Mouse (Mus musculus) hindbrain, embryonic 10.5 days (tissue): Measurements from ENCODE around the gene Olfr923. TPM values are rescaled to one million over a fixed set of nuclear protein-coding genes. Genes with fewer than 3 reads are reported as not detected.
"Not testable (repeated sequence)": the region's sequence is repeated elsewhere in the genome, so short reads cannot be mapped to it uniquely, and the experiment has no call there.

Experiments used
- DNase-seq: peaks from one replicate; pipeline ENCODE4 v3.0.0-alpha.2; 2017; ENCODE audit warnings: low spot score
- H3K27ac ChIP-seq: fragments of 300-500 bp; sonication (generic); 2 replicates; pipeline ENCODE4 v1.5.1; 2016; ENCODE audit warnings: mild to moderate bottlenecking, moderate library complexity
- H3K27me3 ChIP-seq: fragments of 300-500 bp; sonication (generic); 2 replicates; pipeline ENCODE4 v1.6.1; 2016; ENCODE audit warnings: mild to moderate bottlenecking; ENCODE audit not compliant: poor library complexity, insufficient read depth, severe bottlenecking
- H3K36me3 ChIP-seq: fragments of 300-500 bp; sonication (generic); 2 replicates; pipeline ENCODE4 v1.6.1; 2016; ENCODE audit warnings: mild to moderate bottlenecking, moderate library complexity
- H3K4me1 ChIP-seq: fragments of 300-500 bp; sonication (generic); replicated peaks from 2 replicates; pipeline ENCODE4 v1.6.1; 2016; ENCODE audit warnings: mild to moderate bottlenecking
- H3K4me3 ChIP-seq: fragments of 300-500 bp; sonication (generic); 2 replicates; pipeline ENCODE4 v1.5.1; 2016; ENCODE audit warnings: mild to moderate bottlenecking, moderate library complexity
- H3K9me3 ChIP-seq: fragments of 300-500 bp; sonication (generic); 2 replicates; pipeline ENCODE4 v1.6.1; 2016; ENCODE audit warnings: mild to moderate bottlenecking, moderate library complexity
- WGBS: fragments of 180-500 bp; shearing (Covaris S2); methylation state at CpG from one replicate; pipeline ENCODE4 v1.1.7; 2016; 5-methylcytosine and 5-hydroxymethylcytosine counted together
- polyA plus RNA-seq: library from polyadenylated mRNA; unstranded; fragments of >200 nt; fragmentation: Nextera tagmentation; extraction: Ambion mirVana; gene quantifications from 2 replicates; pipeline ENCODE4 v1.2.1, GENCODE M21; 2016

The Olfr923 gene
- not detected in 2 replicates for polyA plus RNA-seq

DNA sequence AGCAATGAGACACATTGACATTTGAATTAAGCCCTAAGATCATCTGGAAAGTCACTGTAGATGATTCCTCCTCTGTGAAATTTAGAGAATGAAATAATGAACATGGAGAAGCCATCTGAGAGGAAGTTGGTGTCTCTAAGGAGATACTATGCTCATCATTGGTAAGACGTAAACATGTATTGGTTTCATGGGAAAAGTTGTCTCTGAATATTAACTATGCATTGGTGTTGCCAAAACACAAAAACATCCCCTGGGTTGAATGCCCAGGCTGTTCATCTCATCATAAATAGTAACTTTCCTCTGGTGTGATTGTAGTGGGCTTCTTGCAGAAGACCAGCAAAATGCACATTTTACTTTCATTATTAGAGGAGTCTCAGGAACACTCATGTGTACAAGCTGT is at the start of gene Olfr923:
Gene Olfr923, plus strand, starts transcription at position 301 of the 400 bp plus-strand sequence.
- DNase-seq = no peak
- no peaks in the 10 kb centered on the region for H3K27me3 ChIP-seq
- 94% methylated on average over 1 of the region's 1 CpGs for WGBS
- no peak within 1 kb of the TSS for H3K27ac ChIP-seq
- H3K9me3 ChIP-seq = no peaks in the 10 kb centered on the region
- H3K4me1 ChIP-seq = no peaks in the 10 kb centered on the region
- no peaks in the 10 kb centered on the region for H3K36me3 ChIP-seq
- no peak within 1 kb of the TSS for H3K4me3 ChIP-seq

DNA sequence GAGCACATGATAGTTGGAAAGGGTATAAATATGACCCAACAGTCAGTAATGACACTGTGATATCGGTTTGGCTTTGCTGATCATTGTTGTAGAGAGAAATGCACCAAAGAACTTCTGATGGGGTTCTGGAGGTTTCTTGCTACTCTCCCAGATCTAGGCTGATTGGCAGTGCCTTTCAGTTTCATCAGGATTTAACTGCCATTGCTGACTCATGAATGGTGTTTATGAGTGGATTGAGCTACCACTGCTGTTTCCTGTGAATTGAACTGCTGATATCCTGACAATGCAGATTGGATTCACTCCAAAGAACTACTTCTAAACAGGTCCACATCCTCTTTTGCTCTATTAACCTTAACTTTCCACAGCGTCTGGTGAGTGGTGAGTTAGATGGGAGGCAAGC is 33.7 kb upstream of the Olfr923 start:
- H3K36me3 ChIP-seq = no peaks in the 10 kb centered on the region
- H3K27me3 ChIP-seq = no peaks in the 10 kb centered on the region
- no peak overlapping the region for H3K4me3 ChIP-seq

DNA sequence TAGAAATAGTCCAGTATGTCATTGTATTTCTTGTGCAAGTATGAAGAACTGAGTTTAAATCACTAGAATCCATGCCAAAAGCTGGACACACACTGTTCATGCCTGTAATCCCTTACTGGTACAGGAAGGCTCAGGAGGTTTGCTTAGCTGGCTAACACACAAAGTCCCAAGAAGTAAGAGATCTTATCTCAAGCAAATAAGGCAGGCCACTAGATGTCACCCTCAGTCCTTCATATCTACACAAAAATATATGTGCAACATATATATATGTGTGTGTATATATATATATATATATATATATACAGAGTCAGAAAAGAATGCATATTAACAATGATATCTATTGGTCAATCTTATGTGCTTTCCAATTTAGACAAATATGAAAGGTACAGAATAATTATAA is 20.6 kb upstream of the Olfr923 start:
- Histone ChIP-seq H3K27me3 (no peaks in the 10 kb centered on the region), H3K36me3 (no peaks in the 10 kb centered on the region), H3K4me1 (no peaks in the 10 kb centered on the region), H3K27ac (no peak overlapping the region), H3K4me3 (no peak overlapping the region), H3K9me3 (no peaks in the 10 kb centered on the region)
- DNase-seq = no peak

More for the DNA sequence above, 33.7 kb upstream of the Olfr923 start:
- 87% methylated on average over 2 of the region's 2 CpGs for WGBS
- Histone ChIP-seq H3K4me1 (no peaks in the 10 kb centered on the region), H3K9me3 (no peaks in the 10 kb centered on the region), H3K27ac (no peak overlapping the region)
- DNase-seq = no peak

DNA sequence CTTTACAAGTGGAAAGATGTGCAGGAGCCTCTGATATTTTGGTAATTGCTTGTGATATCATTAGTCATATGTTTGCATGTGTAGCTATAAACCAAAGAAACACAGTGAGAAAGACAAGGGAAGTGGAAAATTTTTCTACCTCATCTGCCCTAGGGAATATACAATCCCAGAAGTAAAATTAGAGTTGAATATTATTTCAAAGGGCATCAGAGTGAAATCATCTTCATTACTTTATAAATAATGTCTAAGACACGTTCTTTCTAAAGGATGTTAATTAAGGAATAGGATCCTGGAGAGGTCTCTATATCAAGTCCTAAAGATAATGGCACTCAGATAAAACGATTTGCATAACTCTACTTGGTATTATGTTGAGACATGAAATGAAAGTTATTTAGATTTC is 12.0 kb upstream of the Olfr923 start, which contains the start of gene Olfr922:
Gene Olfr922, plus strand, starts transcription at position 301 of the 400 bp plus-strand sequence.
- no peak within 1 kb of the TSS for H3K4me3 ChIP-seq
- no peaks in the 10 kb centered on the region for H3K36me3 ChIP-seq
- no peaks in the 10 kb centered on the region for H3K4me1 ChIP-seq
- H3K9me3 ChIP-seq = no peaks in the 10 kb centered on the region
- H3K27me3 ChIP-seq = no peaks in the 10 kb centered on the region
- DNase-seq = no peak
- H3K27ac ChIP-seq = no peak within 1 kb of the TSS
- WGBS = 79% methylated on average over 2 of the region's 2 CpGs

DNA sequence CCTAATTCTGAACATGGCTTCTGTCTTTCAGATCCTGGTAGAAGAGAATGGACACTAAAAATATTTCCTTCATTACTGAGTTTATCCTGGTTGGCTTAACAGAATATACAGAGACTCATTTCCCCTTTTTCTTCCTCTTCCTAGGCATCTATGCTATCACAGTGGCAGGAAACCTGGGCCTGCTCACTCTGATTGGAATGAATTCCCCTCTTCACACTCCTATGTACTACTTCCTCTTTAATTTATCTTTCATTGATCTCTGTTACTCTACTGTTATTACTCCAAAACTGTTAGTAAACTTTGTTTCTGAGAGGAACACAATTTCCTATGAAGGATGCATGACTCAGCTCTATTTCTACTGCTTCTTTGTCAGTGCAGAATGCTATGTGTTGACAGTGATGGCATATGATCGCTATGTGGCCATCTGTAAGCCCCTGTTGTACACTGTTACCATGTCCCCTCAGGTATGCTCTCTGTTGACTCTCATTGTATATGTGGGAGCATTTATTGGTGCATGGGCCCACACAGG is 10.8 kb upstream of the Olfr923 start:
- DNase-seq = no peak
- Histone ChIP-seq H3K9me3 (no peaks in the 10 kb centered on the region), H3K27me3 (no peaks in the 10 kb centered on the region), H3K4me3 (no peak overlapping the region), H3K27ac (no peak overlapping the region), H3K4me1 (no peaks in the 10 kb centered on the region), H3K36me3 (no peaks in the 10 kb centered on the region)
- 91% methylated on average over 1 of the region's 1 CpGs for WGBS

DNA sequence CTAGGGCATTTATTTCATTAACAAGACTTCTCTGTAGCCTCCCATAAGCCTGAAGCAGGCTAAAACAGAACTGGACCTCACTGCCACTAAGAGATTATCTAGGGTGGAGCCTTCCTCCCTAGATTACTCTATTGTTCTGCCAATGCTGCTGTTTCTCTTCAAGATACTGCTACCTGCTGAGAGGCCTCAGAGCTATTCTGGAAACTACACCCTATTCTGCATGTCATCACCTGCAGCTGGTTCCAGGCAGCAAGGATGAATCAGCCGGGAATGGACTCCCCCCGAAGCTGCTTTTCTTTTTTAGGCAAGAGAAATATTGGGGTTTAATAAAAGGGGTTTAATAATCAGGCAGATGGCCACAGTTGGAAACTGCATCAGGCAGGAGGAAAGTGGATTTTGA is 6.7 kb downstream of the Olfr923 start:
- no peaks in the 10 kb centered on the region for H3K36me3 ChIP-seq
- no peak overlapping the region for H3K27ac ChIP-seq
- no peaks in the 10 kb centered on the region for H3K27me3 ChIP-seq
- DNase-seq = no peak
- no peaks in the 10 kb centered on the region for H3K4me1 ChIP-seq
- H3K9me3 ChIP-seq = no peaks in the 10 kb centered on the region
- 84% methylated on average over 2 of the region's 2 CpGs for WGBS
- H3K4me3 ChIP-seq = no peak overlapping the region

DNA sequence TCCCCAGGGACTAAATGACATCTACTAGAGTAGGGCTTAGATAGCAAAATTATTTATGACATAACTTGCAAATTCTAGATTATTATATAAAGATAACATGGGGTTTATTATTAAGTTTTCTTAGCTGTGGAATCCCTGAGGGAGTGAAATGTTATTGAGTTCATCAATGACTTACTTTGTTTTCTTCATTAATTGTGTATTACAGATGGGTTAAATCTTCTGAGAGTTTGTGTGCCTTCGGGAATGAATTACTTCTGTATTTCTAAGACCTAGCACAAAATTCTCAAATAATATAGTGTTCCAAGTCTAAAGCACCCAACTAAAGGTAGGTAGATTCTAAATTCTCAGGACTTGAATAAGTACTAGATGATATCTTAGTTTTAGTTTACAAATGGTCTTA is 17.8 kb downstream of the Olfr923 start, which contains the start of gene Olfr924:
Gene Olfr924, plus strand, starts transcription at position 301 of the 400 bp plus-strand sequence.
- DNase-seq = no peak
- H3K27me3 ChIP-seq = no peaks in the 10 kb centered on the region
- 88% methylated on average over 1 of the region's 1 CpGs for WGBS
- H3K9me3 ChIP-seq = no peaks in the 10 kb centered on the region
- no peak within 1 kb of the TSS for H3K27ac ChIP-seq
- H3K36me3 ChIP-seq = no peaks in the 10 kb centered on the region
- H3K4me3 ChIP-seq = no peak within 1 kb of the TSS
- no peaks in the 10 kb centered on the region for H3K4me1 ChIP-seq

DNA sequence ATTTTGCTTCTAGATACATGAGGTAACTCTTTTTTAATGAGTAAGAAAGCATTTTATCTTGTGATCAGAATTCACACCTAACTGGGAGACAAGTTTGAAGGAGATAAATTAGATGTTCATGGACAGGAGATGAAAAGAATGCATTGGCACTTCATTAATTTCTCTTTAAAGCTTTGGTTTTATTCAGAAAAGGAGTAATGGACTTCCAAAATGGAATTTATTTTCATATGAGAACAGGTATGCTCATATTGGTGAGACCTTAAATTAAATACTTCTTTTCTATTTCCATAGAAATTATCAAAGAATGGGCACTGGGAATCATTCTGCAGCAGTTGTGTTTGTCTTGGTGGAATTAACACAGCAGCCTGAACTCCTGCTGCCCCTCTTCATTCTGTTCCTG is 28.4 kb downstream of the Olfr923 start, which contains the start of gene Olfr26:
Gene Olfr26, plus strand, starts transcription at position 301 of the 400 bp plus-strand sequence.
- DNase-seq = no peak
- H3K36me3 ChIP-seq = no peaks in the 10 kb centered on the region
- H3K4me3 ChIP-seq = no peak within 1 kb of the TSS
- H3K4me1 ChIP-seq = no peaks in the 10 kb centered on the region
- H3K27ac ChIP-seq = no peak within 1 kb of the TSS
- H3K9me3 ChIP-seq = no peaks in the 10 kb centered on the region
- H3K27me3 ChIP-seq = no peaks in the 10 kb centered on the region

DNA sequence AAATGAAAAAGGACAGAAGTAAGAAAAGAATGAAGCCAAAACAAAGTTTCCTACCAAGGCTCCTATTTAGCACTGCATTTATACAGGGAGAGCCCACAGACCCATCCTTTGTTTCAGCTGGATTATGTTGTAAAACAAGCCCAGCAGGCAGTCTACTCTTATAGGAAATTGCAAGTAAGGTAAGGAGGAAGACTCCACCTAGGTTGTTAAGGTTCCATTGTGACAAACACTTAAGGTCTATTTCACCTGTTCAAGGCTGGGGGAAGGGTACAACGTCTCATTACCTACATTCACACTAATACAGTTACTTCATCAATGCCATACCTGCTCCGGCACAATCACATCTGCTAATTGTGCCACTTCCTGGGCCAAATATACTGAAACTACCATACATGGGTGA is 48.5 kb downstream of the Olfr923 start:
- not testable (repeated sequence) for H3K4me3 ChIP-seq, H3K36me3 ChIP-seq, H3K27me3 ChIP-seq, DNase-seq, H3K9me3 ChIP-seq, H3K27ac ChIP-seq, H3K4me1 ChIP-seq
- 59% methylated on average over 2 of the region's 2 CpGs for WGBS

DNA sequence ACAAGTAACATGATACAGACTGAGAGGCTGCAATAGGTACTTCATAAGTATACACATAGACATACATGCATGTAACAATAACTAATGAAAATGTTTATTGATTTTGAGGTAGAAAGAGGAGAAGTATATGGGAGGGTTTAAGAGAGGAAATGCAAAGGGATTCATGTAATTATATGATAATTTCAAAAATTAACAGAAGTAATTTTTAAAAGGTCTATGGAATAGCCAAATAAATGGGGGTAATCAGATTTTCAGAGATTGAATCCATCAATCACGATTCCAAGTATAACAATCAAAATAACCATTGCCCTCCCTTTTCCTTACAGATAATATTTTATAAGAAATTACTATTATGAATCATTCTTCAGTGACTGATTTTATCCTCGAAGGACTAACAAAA is 50.5 kb downstream of the Olfr923 start, which contains the start of gene Olfr926:
Gene Olfr926, plus strand, starts transcription at position 301 of the 400 bp plus-strand sequence.
- Histone ChIP-seq H3K4me3 (no peak within 1 kb of the TSS), H3K27me3 (no peaks in the 10 kb centered on the region), H3K4me1 (no peaks in the 10 kb centered on the region), H3K9me3 (peaks cover 12% of the 10 kb centered on the region), H3K27ac (no peak within 1 kb of the TSS), H3K36me3 (no peaks in the 10 kb centered on the region)
- WGBS = 94% methylated on average over 2 of the region's 2 CpGs
- DNase-seq = no peak

Other genes with a start within 250 kb of the Olfr923 start
- gene Olfr912, start 246.4 kb upstream of the Olfr923 start, polyA plus RNA-seq = not detected in 2 replicates
- gene Olfr913, start 233.8 kb upstream of the Olfr923 start, polyA plus RNA-seq = not detected in 2 replicates
- gene Olfr914, start 221.4 kb upstream of the Olfr923 start, polyA plus RNA-seq = not detected in 2 replicates
- not detected in 2 replicates for gene Olfr916, start 166.7 kb upstream of the Olfr923 start, polyA plus RNA-seq
- not detected in 2 replicates for gene Olfr917, start 160.7 kb upstream of the Olfr923 start, polyA plus RNA-seq
- not detected in 2 replicates for gene Olfr918, start 151.9 kb upstream of the Olfr923 start, polyA plus RNA-seq
- not detected in 2 replicates for gene Olfr919, start 122.9 kb upstream of the Olfr923 start, polyA plus RNA-seq
- 6.3 and 7.5 TPM in 2 replicates for gene Vwa5a, start 108.3 kb upstream of the Olfr923 start, polyA plus RNA-seq
- gene Olfr920, start 74.2 kb upstream of the Olfr923 start, polyA plus RNA-seq = not detected in 2 replicates
- not detected in 2 replicates for gene Olfr921, start 53.5 kb upstream of the Olfr923 start, polyA plus RNA-seq
- gene Olfr922, start 11.9 kb upstream of the Olfr923 start, polyA plus RNA-seq = not detected in 2 replicates
- not detected in 2 replicates for gene Olfr924, start 17.9 kb downstream of the Olfr923 start, polyA plus RNA-seq
- gene Olfr26, start 28.5 kb downstream of the Olfr923 start, polyA plus RNA-seq = not detected in 2 replicates
- gene Olfr926, start 50.6 kb downstream of the Olfr923 start, polyA plus RNA-seq = not detected in 2 replicates
- gene Olfr930, start 103.3 kb downstream of the Olfr923 start, polyA plus RNA-seq = not detected in 2 replicates
- gene Olfr933, start 145.8 kb downstream of the Olfr923 start, polyA plus RNA-seq = not detected in 2 replicates
- not detected in 2 replicates for gene Olfr934, start 161.8 kb downstream of the Olfr923 start, polyA plus RNA-seq
- gene Olfr935, start 173.1 kb downstream of the Olfr923 start, polyA plus RNA-seq = not detected in 2 replicates
- gene Olfr146, start 196.8 kb downstream of the Olfr923 start, polyA plus RNA-seq = not detected in 2 replicates
- gene Olfr937, start 238.4 kb downstream of the Olfr923 start, polyA plus RNA-seq = not detected in 2 replicates